Mouse (Mus musculus) bone marrow, adult 2 months (tissue): ENCODE results near the gene Has3. TPM values are rescaled to one million over a fixed set of nuclear protein-coding genes. Genes with fewer than 3 reads are reported as not detected.
A peak's percentile ranks its signal among the peaks of the same experiment; 100 is the strongest.
"Not testable (repeated sequence)": the region's sequence is repeated elsewhere in the genome, so short reads cannot be mapped to it uniquely, and the experiment has no call there.

ENCODE experiments used
- H3K27ac ChIP-seq: fragments of 200-500 bp; 2 replicates; pipeline ENCODE4 v1.5.1; 2012; ENCODE audit warnings: low read depth, mild to moderate bottlenecking, control low read depth, inconsistent platforms, low read length; ENCODE audit not compliant: control insufficient read depth, poor library complexity, insufficient read depth
- H3K4me1 ChIP-seq: fragments of 200-500 bp; 2 replicates; pipeline ENCODE4 v1.6.1; 2011; ENCODE audit warnings: low read length; ENCODE audit not compliant: control insufficient read depth, insufficient read depth
- H3K4me3 ChIP-seq: fragments of 200-500 bp; replicated peaks from 2 replicates; pipeline ENCODE3; 2011; ENCODE audit warnings: mild to moderate bottlenecking, low read depth, low read length, control low read depth; ENCODE audit not compliant: control insufficient read depth
- CTCF ChIP-seq: fragments of 200-500 bp; IDR thresholded peaks from 2 replicates; pipeline ENCODE4 v1.5.1; 2011; ENCODE audit warnings: low read length, control low read depth; ENCODE audit not compliant: control insufficient read depth, insufficient read depth
- POLR2A ChIP-seq: fragments of 200-500 bp; IDR thresholded peaks from 2 replicates; pipeline ENCODE4 v1.6.1; 2011; ENCODE audit warnings: low read depth, mild to moderate bottlenecking, control low read depth, low read length, borderline replicate concordance; ENCODE audit not compliant: control insufficient read depth
- WGBS: fragments of 180-500 bp; shearing (Covaris S2); methylation state at CpG from one replicate; pipeline ENCODE4 v1.1.7; 2018; 5-methylcytosine and 5-hydroxymethylcytosine counted together
- polyA plus RNA-seq: library from polyadenylated mRNA; stranded (reverse); fragments of >200 nt; gene quantifications from 2 replicates; pipeline ENCODE4 v1.2.4, GENCODE M21; 2011; ENCODE audit warnings: low replicate concordance; ENCODE audit not compliant: missing spikeins, insufficient read depth, insufficient read length

The Has3 gene
- polyA plus RNA-seq, 1 experiment, result not detected

- H3K4me1 ChIP-seq, result no peaks in the 10 kb centered on the region
- H3K27ac ChIP-seq, result no peak overlapping the region
- no peak overlapping the region for H3K4me3 ChIP-seq
- TF ChIP-seq CTCF, result no peak
- TF ChIP-seq POLR2A, result no peak
- 47% methylated on average over 8 of the region's 8 CpGs for WGBS
Observed at GRCm38 (mm10) chr8:106872454-106873034, 2.5 kb downstream of the Has3 start.

- WGBS, result 85% methylated on average over 8 of the region's 8 CpGs
- TF ChIP-seq CTCF, result no peak
- no peak for TF ChIP-seq POLR2A
Observed at GRCm38 (mm10) chr8:106880121-106880707, 10.2 kb downstream of the Has3 start.

GRCm38 (mm10) chr8:106884094-106884493, 14.1 kb downstream of the Has3 start:
- not testable (repeated sequence) for H3K27ac ChIP-seq, H3K4me3 ChIP-seq, H3K4me1 ChIP-seq
- 91% methylated on average over 11 of the region's 11 CpGs for WGBS

More at GRCm38 (mm10) chr8:106880121-106880707, 10.2 kb downstream of the Has3 start:
- Histone ChIP-seq H3K4me3 (no peak overlapping the region), H3K27ac (no peak overlapping the region), H3K4me1 (no peaks in the 10 kb centered on the region)

GRCm38 (mm10) chr8:106884826-106885400, 14.9 kb downstream of the Has3 start:
- H3K4me3 ChIP-seq, H3K27ac ChIP-seq, H3K4me1 ChIP-seq: not testable (repeated sequence)
- WGBS, result 89% methylated on average over 4 of the region's 4 CpGs

- Histone ChIP-seq H3K27ac (no peak overlapping the region), H3K4me1 (no peaks in the 10 kb centered on the region), H3K4me3 (no peak overlapping the region)
- 32% methylated on average over 5 of the region's 5 CpGs for WGBS
- TF ChIP-seq CTCF (peak; percentile 73), POLR2A (no peak)
Observed at GRCm38 (mm10) chr8:106887336-106888189, 17.5 kb downstream of the Has3 start.

GRCm38 (mm10) chr8:106888803-106889202, 18.8 kb downstream of the Has3 start:
- no peak overlapping the region for H3K4me3 ChIP-seq
- no peak for TF ChIP-seq POLR2A
- TF ChIP-seq CTCF, result no peak
- no peak overlapping the region for H3K27ac ChIP-seq
- H3K4me1 ChIP-seq, result no peaks in the 10 kb centered on the region
- 80% methylated on average over 3 of the region's 3 CpGs for WGBS

GRCm38 (mm10) chr8:106892210-106892805, 22.3 kb downstream of the Has3 start:
- no peak for TF ChIP-seq CTCF
- no peak for TF ChIP-seq POLR2A
- H3K4me3 ChIP-seq, result peak overlapping the region; percentile 83
- WGBS, result 1% methylated on average over 15 of the region's 15 CpGs
- peak overlapping the region; percentile 95 for H3K27ac ChIP-seq
- no peaks in the 10 kb centered on the region for H3K4me1 ChIP-seq

- H3K4me3 ChIP-seq, result peak overlapping the region; percentile 83
- peak overlapping the region; percentile 95 for H3K27ac ChIP-seq
- H3K4me1 ChIP-seq, result no peaks in the 10 kb centered on the region
- TF ChIP-seq POLR2A (no peak), CTCF (no peak)
- under 1% methylated on average over 57 of the region's 57 CpGs for WGBS
Observed at GRCm38 (mm10) chr8:106892806-106893451, 22.9 kb downstream of the Has3 start.
